Mouse (Mus musculus): ENCODE results near the gene Tmem189. TPM values are rescaled to one million over a fixed set of nuclear protein-coding genes. Genes with fewer than 3 reads are reported as not detected.

Tmem189 gene
- total and polyA plus RNA-seq, 3 experiments: 21.7 to 46.5 TPM; not detected in 1

- no peak overlapping the region for H3K9ac ChIP-seq (ENCODE audit: control insufficient read depth, low read depth, low read length, poor library complexity, severe bottlenecking)
- no peaks in the 10 kb centered on the region for H3K36me3 ChIP-seq (ENCODE audit: control insufficient read depth in 1 of 2, insufficient read depth in 2 of 2, low read length in 2 of 2)
- no peak for DNase-seq (ENCODE audit: low read depth, low spot score)
- H3K27me3 ChIP-seq (ENCODE audit: control insufficient read depth in 1 of 2, insufficient read depth in 2 of 2, low read length in 2 of 2): peaks cover 0 to 2% of the 10 kb centered on the region in 2 experiments; a peak in 1 of 4 replicates
- peaks cover 0 to 11% of the 10 kb centered on the region in 2 experiments; a peak in 1 of 4 replicates for H3K4me1 ChIP-seq (ENCODE audit: control insufficient read depth in 1 of 2, insufficient read depth in 2 of 2, low read length in 2 of 2)
- TF ChIP-seq USF2 (IDR thresholded peaks at IDR 0.05; ENCODE audit: borderline replicate concordance in 1 of 2, insufficient read depth in 1 of 2, low read depth in 1 of 2, low read length in 2 of 2): no peak
- no peak for TF ChIP-seq ETS1 (IDR thresholded peaks at IDR 0.05; ENCODE audit: low read depth, low read length)
- no peak for TF ChIP-seq TCF12 (IDR thresholded peaks at IDR 0.05; ENCODE audit: low read depth, low read length)
- no peak for TF ChIP-seq JUND (IDR thresholded peaks at IDR 0.05; ENCODE audit: low read depth, low read length)
- no peak for TF ChIP-seq ZMIZ1 (IDR thresholded peaks at IDR 0.05; ENCODE audit: low read depth, low read length)
- no peak for TF ChIP-seq MXI1 (IDR thresholded peaks at IDR 0.05; ENCODE audit: low read depth, low read length)
- no peak for TF ChIP-seq EP300 (IDR thresholded peaks at IDR 0.05; ENCODE audit: low read depth in 1 of 2, low read length in 2 of 2)
- TF ChIP-seq TAL1 (IDR thresholded peaks at IDR 0.05; ENCODE audit: low read length): no peak
- TF ChIP-seq ZKSCAN1 (IDR thresholded peaks at IDR 0.05; ENCODE audit: low read depth, low read length): no peak
- no peak overlapping the region for H3K4me3 ChIP-seq (ENCODE audit: control insufficient read depth in 1 of 2, insufficient read depth in 1 of 2, low read depth in 2 of 2, low read length in 2 of 2)
- H3K9me3 ChIP-seq (replicated peaks; ENCODE audit: insufficient read depth, low read length): no peaks in the 10 kb centered on the region
- H3K79me2 ChIP-seq (ENCODE audit: control insufficient read depth, insufficient read depth, low read length, poor library complexity): no peaks in the 10 kb centered on the region
- no peak overlapping the region for H3K27ac ChIP-seq (ENCODE audit: control insufficient read depth, low read depth, low read length)
These were observed 31.7 kb upstream of the Tmem189 start for GRCm38 (mm10) chr2:167721159-167721882.

GRCm38 (mm10) chr2:167719520-167719919, 29.9 kb upstream of the Tmem189 start:
- H3K4me3 ChIP-seq (ENCODE audit: control insufficient read depth in 1 of 2, insufficient read depth in 1 of 2, low read depth in 2 of 2, low read length in 2 of 2): no peak overlapping the region
- H3K79me2 ChIP-seq (ENCODE audit: control insufficient read depth, insufficient read depth, low read length, poor library complexity): no peaks in the 10 kb centered on the region
- peaks cover 0 to 2% of the 10 kb centered on the region in 2 experiments; a peak in 1 of 4 replicates for H3K27me3 ChIP-seq (ENCODE audit: control insufficient read depth in 1 of 2, insufficient read depth in 2 of 2, low read length in 2 of 2)
- H3K36me3 ChIP-seq (ENCODE audit: control insufficient read depth in 1 of 2, insufficient read depth in 2 of 2, low read length in 2 of 2): no peaks in the 10 kb centered on the region
- H3K27ac ChIP-seq (ENCODE audit: control insufficient read depth, low read depth, low read length): no peak overlapping the region
- no peak for DNase-seq (ENCODE audit: low read depth, low spot score)
- TF ChIP-seq POLR2A (IDR thresholded peaks at IDR 0.05; ENCODE audit: control insufficient read depth in 1 of 2, insufficient read depth in 1 of 2, low read depth in 1 of 2, low read length in 2 of 2, poor library complexity in 1 of 2) (no peak), MAFK (IDR thresholded peaks at IDR 0.05; ENCODE audit: borderline replicate concordance, low read depth, low read length) (no peak), RCOR1 (IDR thresholded peaks at IDR 0.05; ENCODE audit: low read depth, low read length) (no peak), MAZ (IDR thresholded peaks at IDR 0.05; ENCODE audit: low read depth, low read length) (no peak), ZMIZ1 (IDR thresholded peaks at IDR 0.05; ENCODE audit: low read depth, low read length) (no peak)
- peaks cover 0 to 11% of the 10 kb centered on the region in 2 experiments; a peak in 1 of 4 replicates for H3K4me1 ChIP-seq (ENCODE audit: control insufficient read depth in 1 of 2, insufficient read depth in 2 of 2, low read length in 2 of 2)
- H3K9ac ChIP-seq (ENCODE audit: control insufficient read depth, low read depth, low read length, poor library complexity, severe bottlenecking): no peak overlapping the region
- no peaks in the 10 kb centered on the region for H3K9me3 ChIP-seq (replicated peaks; ENCODE audit: insufficient read depth, low read length)

Data from MEL (cell line).